Mouse (Mus musculus) lung, postnatal 0 days (tissue): Measurements from ENCODE around the gene Bmp10. TPM values are rescaled to one million over a fixed set of nuclear protein-coding genes. Genes with fewer than 3 reads are reported as not detected.

Source experiments
- ATAC-seq: fragments of 200-750 bp; cut with Nextera tagmentation; 2 replicates; pipeline ENCODE4 v1.8.0; 2017; ENCODE audit warnings: moderate library complexity
- DNase-seq: peaks from one replicate; pipeline ENCODE4 v3.0.0-alpha.2; 2016; ENCODE audit warnings: low spot score
- H3K27ac ChIP-seq: fragments of 300-500 bp; sonication (generic); 2 replicates; pipeline ENCODE4 v1.5.1; 2014; ENCODE audit warnings: antibody characterized with exemption, mild to moderate bottlenecking, low read length, mixed read lengths
- H3K27me3 ChIP-seq: fragments of 300-500 bp; sonication (generic); replicated peaks from 2 replicates; pipeline ENCODE4 v1.6.1; 2014; ENCODE audit warnings: low read length, mixed read lengths; ENCODE audit not compliant: insufficient read depth
- H3K36me3 ChIP-seq: fragments of 300-500 bp; sonication (generic); 2 replicates; pipeline ENCODE4 v1.6.1; 2014; ENCODE audit warnings: low read length, mixed read lengths; ENCODE audit not compliant: insufficient read depth
- H3K4me1 ChIP-seq: fragments of 300-500 bp; sonication (generic); 2 replicates; pipeline ENCODE4 v1.6.1; 2014; ENCODE audit warnings: antibody characterized with exemption, low read depth, low read length, mixed read lengths; ENCODE audit not compliant: insufficient read depth
- H3K4me2 ChIP-seq: fragments of 300-500 bp; sonication (generic); replicated peaks from 2 replicates; pipeline ENCODE4 v1.6.1; 2014; ENCODE audit warnings: low read depth, mild to moderate bottlenecking, low read length, moderate library complexity, mixed read lengths
- H3K4me3 ChIP-seq: fragments of 300-500 bp; sonication (generic); 2 replicates; pipeline ENCODE4 v1.5.1; 2014; ENCODE audit warnings: low read depth, low read length
- H3K9ac ChIP-seq: fragments of 300-500 bp; sonication (generic); replicated peaks from 2 replicates; pipeline ENCODE4 v1.6.1; 2014; ENCODE audit warnings: low read depth, mild to moderate bottlenecking
- H3K9me3 ChIP-seq: fragments of 300-500 bp; sonication (generic); 2 replicates; pipeline ENCODE4 v1.6.1; 2016; ENCODE audit warnings: low read length, mixed read lengths
- CTCF ChIP-seq: IDR thresholded peaks from 2 replicates; pipeline ENCODE4 v1.5.1; 2016; ENCODE audit warnings: antibody characterized with exemption, mild to moderate bottlenecking
- EP300 ChIP-seq: IDR thresholded peaks from 2 replicates; pipeline ENCODE4 v1.6.1; 2016; ENCODE audit warnings: antibody characterized with exemption, mild to moderate bottlenecking, control low read depth
- WGBS: fragments of 180-500 bp; shearing (Covaris S2); extraction: QIAGEN DNeasy Blood & Tissue Kit; methylation state at CpG from one replicate; pipeline ENCODE4 v1.1.7; 2014; 5-methylcytosine and 5-hydroxymethylcytosine counted together
- polyA plus RNA-seq: library from polyadenylated mRNA; unstranded; fragments of >200 nt; fragmentation: Nextera tagmentation; extraction: Ambion mirVana; gene quantifications from 2 replicates; pipeline ENCODE4 v1.2.1, GENCODE M21; 2015

Bmp10 gene
- polyA plus RNA-seq, result not detected in 2 replicates

GRCm38 (mm10) chr6:87428487-87429044 is at the start of gene Bmp10:
Gene Bmp10 (plus strand): TSS chr6:87428994.
- DNase-seq, result no peak
- no peaks in the 10 kb centered on the region for H3K27me3 ChIP-seq
- no peak for TF ChIP-seq CTCF
- no peak for TF ChIP-seq EP300
- H3K9ac ChIP-seq, result no peak within 1 kb of the TSS
- H3K36me3 ChIP-seq, result no peaks in the 10 kb centered on the region
- no peak within 1 kb of the TSS for H3K27ac ChIP-seq
- H3K4me1 ChIP-seq, result no peaks in the 10 kb centered on the region
- no peaks in the 10 kb centered on the region for H3K9me3 ChIP-seq
- no peak within 1 kb of the TSS for H3K4me3 ChIP-seq
- ATAC-seq, result no peak
- WGBS, result 41% methylated on average over 6 of the region's 7 CpGs
- H3K4me2 ChIP-seq, result no peak within 1 kb of the TSS

- H3K4me3 ChIP-seq, result peak overlapping the region; percentile 19; the same call in 1 of the 2 replicates
- peaks cover 7% of the 10 kb centered on the region; the same call in 1 of the 2 replicates for H3K4me1 ChIP-seq
- no peaks in the 10 kb centered on the region for H3K36me3 ChIP-seq
- ATAC-seq (peak; percentile 53), DNase-seq (peak; percentile 57)
- H3K27ac ChIP-seq, result no peak overlapping the region
- peak; percentile 70 for TF ChIP-seq CTCF
- TF ChIP-seq EP300, result no peak
- 8% methylated on average over 24 of the region's 24 CpGs for WGBS
- no peaks in the 10 kb centered on the region for H3K9me3 ChIP-seq
- peak overlapping the region; percentile 46 for H3K4me2 ChIP-seq
- H3K9ac ChIP-seq, result no peak overlapping the region
- peaks cover 8% of the 10 kb centered on the region; the same call in 1 of the 2 replicates for H3K27me3 ChIP-seq
Measured at GRCm38 (mm10) chr6:87383926-87384691, 44.7 kb upstream of the Bmp10 start.

GRCm38 (mm10) chr6:87384761-87385160 is 44.0 kb upstream of the Bmp10 start:
- H3K4me3 ChIP-seq, result no peak overlapping the region
- TF ChIP-seq CTCF, result no peak
- no peak for TF ChIP-seq EP300
- no peaks in the 10 kb centered on the region for H3K9me3 ChIP-seq
- peak overlapping the region; percentile 46; the same call in 1 of the 2 replicates for H3K4me2 ChIP-seq
- H3K27ac ChIP-seq, result no peak overlapping the region
- 17% methylated on average over 5 of the region's 6 CpGs for WGBS
- ATAC-seq (no peak), DNase-seq (peak; percentile 51)
- H3K36me3 ChIP-seq, result no peaks in the 10 kb centered on the region
- no peak overlapping the region for H3K9ac ChIP-seq
- peaks cover 7% of the 10 kb centered on the region; the same call in 1 of the 2 replicates for H3K4me1 ChIP-seq
- H3K27me3 ChIP-seq, result peaks cover 8% of the 10 kb centered on the region; the same call in 1 of the 2 replicates

- Histone ChIP-seq H3K27me3 (peaks cover 8% of the 10 kb centered on the region; the same call in 1 of the 2 replicates), H3K36me3 (no peaks in the 10 kb centered on the region), H3K27ac (no peak overlapping the region), H3K4me2 (no peak overlapping the region), H3K4me1 (peaks cover 7% of the 10 kb centered on the region; the same call in 1 of the 2 replicates), H3K9ac (no peak overlapping the region), H3K9me3 (no peaks in the 10 kb centered on the region), H3K4me3 (no peak overlapping the region)
- DNase-seq (peak; percentile 80), ATAC-seq (no peak)
- TF ChIP-seq CTCF (peak; percentile 91), EP300 (no peak)
- WGBS, result 14% methylated on average over 7 of the region's 7 CpGs
Measured at GRCm38 (mm10) chr6:87386203-87386602, 42.6 kb upstream of the Bmp10 start.

- 77% methylated on average over 10 of the region's 10 CpGs for WGBS
- no peak for ATAC-seq
- no peak overlapping the region for H3K4me3 ChIP-seq
- H3K9ac ChIP-seq, result no peak overlapping the region
- no peak overlapping the region for H3K27ac ChIP-seq
- no peak overlapping the region for H3K4me2 ChIP-seq
- H3K4me1 ChIP-seq, result peaks cover 7% of the 10 kb centered on the region; the same call in 1 of the 2 replicates
- H3K27me3 ChIP-seq, result peaks cover 8% of the 10 kb centered on the region; the same call in 1 of the 2 replicates
- no peak for DNase-seq
- H3K9me3 ChIP-seq, result no peaks in the 10 kb centered on the region
- TF ChIP-seq CTCF (no peak), EP300 (no peak)
- H3K36me3 ChIP-seq, result no peaks in the 10 kb centered on the region
Measured at GRCm38 (mm10) chr6:87386681-87387080, 42.1 kb upstream of the Bmp10 start.

- Histone ChIP-seq H3K4me1 (peaks cover 7% of the 10 kb centered on the region; the same call in 1 of the 2 replicates), H3K4me2 (no peak within 1 kb of the TSS), H3K27me3 (peaks cover 4% of the 10 kb centered on the region; the same call in 1 of the 2 replicates), H3K36me3 (no peaks in the 10 kb centered on the region), H3K27ac (no peak within 1 kb of the TSS), H3K9me3 (no peaks in the 10 kb centered on the region), H3K9ac (no peak within 1 kb of the TSS), H3K4me3 (no peak within 1 kb of the TSS)
- no peak for DNase-seq
- ATAC-seq, result no peak
- WGBS, result 34% methylated on average over 7 of the region's 7 CpGs
- TF ChIP-seq EP300, result no peak
- TF ChIP-seq CTCF, result no peak
Measured at GRCm38 (mm10) chr6:87388877-87389276, 39.9 kb upstream of the Bmp10 start, which contains the start of gene Gkn3. Gene Gkn3 (minus strand): TSS chr6:87388935.
